Mouse (Mus musculus): ENCODE results near the gene Bbs4. TPM values are rescaled to one million over a fixed set of nuclear protein-coding genes. Genes with fewer than 3 reads are reported as not detected.
A peak's percentile ranks its signal among the peaks of the same experiment; 100 is the strongest.

Bbs4 gene
- total RNA-seq (2014; rRNA removed) (29.2 and 36.7 TPM in 2 replicates), polyA plus RNA-seq (2015; fragmentation: Nextera tagmentation; extraction: Ambion mirVana) (56.0 and 63.4 TPM in 2 replicates)

- peak within 1 kb of the TSS; percentile 87 for H3K27ac ChIP-seq (ENCODE audit: low read depth, low read length)
- peak within 1 kb of the TSS; percentile 95 for H3K4me3 ChIP-seq (ENCODE audit: low read depth, low read length)
- H3K4me1 ChIP-seq (ENCODE audit: insufficient read depth, low read length) = 0 out of 2 replicates have a peak, but pooled peaks cover 2% of the 10 kb centered on the region
- no peaks in the 10 kb centered on the region for H3K36me3 ChIP-seq (ENCODE audit: insufficient read depth, low read length)
- peak within 1 kb of the TSS; percentile 86 for H3K9ac ChIP-seq (replicated peaks; ENCODE audit: low read length, poor library complexity, severe bottlenecking)
- WGBS = 2% methylated on average over 29 of the region's 32 CpGs
- H3K9me3 ChIP-seq (ENCODE audit: low read length) = no peaks in the 10 kb centered on the region
- H3K4me2 ChIP-seq (ENCODE audit: low read depth, low read length, poor library complexity, severe bottlenecking) = peak within 1 kb of the TSS; percentile 65
- ATAC-seq (ENCODE audit: low FRiP score) (peak; percentile 86), DNase-seq (ENCODE audit: low spot score) (peak; percentile 88)
- H3K27me3 ChIP-seq (ENCODE audit: insufficient read depth, low read length) = no peaks in the 10 kb centered on the region
- no peak for TF ChIP-seq CTCF (IDR thresholded peaks at IDR 0.05)
Measured at GRCm38 (mm10) chr9:59353253-59353639, at the start of gene Bbs4. Gene Bbs4, minus strand, starts transcription at chr9:59353508.

- 90% methylated on average over 4 of the region's 4 CpGs for WGBS
- no peak for TF ChIP-seq CTCF (IDR thresholded peaks at IDR 0.05)
- Histone ChIP-seq H3K36me3 (ENCODE audit: insufficient read depth, low read length) (peaks cover 28% of the 10 kb centered on the region), H3K4me1 (ENCODE audit: insufficient read depth, low read length) (no peaks in the 10 kb centered on the region), H3K9me3 (ENCODE audit: low read length) (no peaks in the 10 kb centered on the region), H3K4me2 (ENCODE audit: low read depth, low read length, poor library complexity, severe bottlenecking) (no peak overlapping the region), H3K27ac (ENCODE audit: low read depth, low read length) (no peak overlapping the region), H3K27me3 (ENCODE audit: insufficient read depth, low read length) (no peaks in the 10 kb centered on the region), H3K9ac (replicated peaks; ENCODE audit: low read length, poor library complexity, severe bottlenecking) (no peak overlapping the region), H3K4me3 (ENCODE audit: low read depth, low read length) (no peak overlapping the region)
- ATAC-seq (ENCODE audit: low FRiP score) = no peak
- DNase-seq (ENCODE audit: low spot score) = no peak
Measured at GRCm38 (mm10) chr9:59389086-59389485, 35.8 kb upstream of the Bbs4 start.

GRCm38 (mm10) chr9:59388311-59388710, 35.0 kb upstream of the Bbs4 start:
- no peak for DNase-seq (ENCODE audit: low spot score)
- ATAC-seq (ENCODE audit: low FRiP score) = no peak
- no peak overlapping the region for H3K9ac ChIP-seq (replicated peaks; ENCODE audit: low read length, poor library complexity, severe bottlenecking)
- H3K27ac ChIP-seq (ENCODE audit: low read depth, low read length) = no peak overlapping the region
- no peak overlapping the region for H3K4me2 ChIP-seq (ENCODE audit: low read depth, low read length, poor library complexity, severe bottlenecking)
- no peaks in the 10 kb centered on the region for H3K9me3 ChIP-seq (ENCODE audit: low read length)
- WGBS = 85% methylated on average over 1 of the region's 1 CpGs
- peaks cover 23% of the 10 kb centered on the region for H3K36me3 ChIP-seq (ENCODE audit: insufficient read depth, low read length)
- H3K4me1 ChIP-seq (ENCODE audit: insufficient read depth, low read length) = no peaks in the 10 kb centered on the region
- H3K27me3 ChIP-seq (ENCODE audit: insufficient read depth, low read length) = no peaks in the 10 kb centered on the region
- no peak for TF ChIP-seq CTCF (IDR thresholded peaks at IDR 0.05)
- H3K4me3 ChIP-seq (ENCODE audit: low read depth, low read length) = no peak overlapping the region

- Histone ChIP-seq H3K27ac (ENCODE audit: low read depth, low read length) (no peak overlapping the region), H3K9ac (replicated peaks; ENCODE audit: low read length, poor library complexity, severe bottlenecking) (no peak overlapping the region), H3K4me2 (ENCODE audit: low read depth, low read length, poor library complexity, severe bottlenecking) (no peak overlapping the region), H3K4me1 (ENCODE audit: insufficient read depth, low read length) (no peaks in the 10 kb centered on the region), H3K4me3 (ENCODE audit: low read depth, low read length) (no peak overlapping the region), H3K27me3 (ENCODE audit: insufficient read depth, low read length) (no peaks in the 10 kb centered on the region), H3K36me3 (ENCODE audit: insufficient read depth, low read length) (peaks cover 16% of the 10 kb centered on the region), H3K9me3 (ENCODE audit: low read length) (no peaks in the 10 kb centered on the region)
- ATAC-seq (ENCODE audit: low FRiP score) (no peak), DNase-seq (ENCODE audit: low spot score) (no peak)
- TF ChIP-seq CTCF (IDR thresholded peaks at IDR 0.05) = no peak
- WGBS = 64% methylated on average over 3 of the region's 3 CpGs
Measured at GRCm38 (mm10) chr9:59387461-59387860, 34.2 kb upstream of the Bbs4 start.

GRCm38 (mm10) chr9:59375626-59376025, 22.3 kb upstream of the Bbs4 start:
- WGBS = 93% methylated on average over 15 of the region's 15 CpGs
- no peak for TF ChIP-seq CTCF (IDR thresholded peaks at IDR 0.05)

GRCm38 (mm10) chr9:59369646-59370045, 16.3 kb upstream of the Bbs4 start:
- no peak overlapping the region for H3K27ac ChIP-seq (ENCODE audit: low read depth, low read length)
- H3K27me3 ChIP-seq (ENCODE audit: insufficient read depth, low read length) = no peaks in the 10 kb centered on the region
- H3K4me2 ChIP-seq (ENCODE audit: low read depth, low read length, poor library complexity, severe bottlenecking) = no peak overlapping the region
- no peaks in the 10 kb centered on the region for H3K36me3 ChIP-seq (ENCODE audit: insufficient read depth, low read length)
- no peaks in the 10 kb centered on the region for H3K4me1 ChIP-seq (ENCODE audit: insufficient read depth, low read length)
- H3K9me3 ChIP-seq (ENCODE audit: low read length) = no peaks in the 10 kb centered on the region
- no peak for TF ChIP-seq CTCF (IDR thresholded peaks at IDR 0.05)
- DNase-seq (ENCODE audit: low spot score) (no peak), ATAC-seq (ENCODE audit: low FRiP score) (no peak)
- H3K9ac ChIP-seq (replicated peaks; ENCODE audit: low read length, poor library complexity, severe bottlenecking) = no peak overlapping the region
- no peak overlapping the region for H3K4me3 ChIP-seq (ENCODE audit: low read depth, low read length)
- WGBS = 91% methylated on average over 9 of the region's 9 CpGs

More at GRCm38 (mm10) chr9:59375626-59376025, 22.3 kb upstream of the Bbs4 start:
- Histone ChIP-seq H3K9ac (replicated peaks; ENCODE audit: low read length, poor library complexity, severe bottlenecking) (no peak overlapping the region), H3K27me3 (ENCODE audit: insufficient read depth, low read length) (no peaks in the 10 kb centered on the region), H3K4me1 (ENCODE audit: insufficient read depth, low read length) (no peaks in the 10 kb centered on the region), H3K9me3 (ENCODE audit: low read length) (no peaks in the 10 kb centered on the region), H3K4me3 (ENCODE audit: low read depth, low read length) (no peak overlapping the region), H3K4me2 (ENCODE audit: low read depth, low read length, poor library complexity, severe bottlenecking) (no peak overlapping the region), H3K36me3 (ENCODE audit: insufficient read depth, low read length) (no peaks in the 10 kb centered on the region), H3K27ac (ENCODE audit: low read depth, low read length) (no peak overlapping the region)
- no peak for DNase-seq (ENCODE audit: low spot score)
- ATAC-seq (ENCODE audit: low FRiP score) = no peak
